Mouse (Mus musculus) retina, adult 2 months (tissue): ENCODE measurements around the gene Hdhd3.
"Not testable (repeated sequence)": the region's sequence is repeated elsewhere in the genome, so short reads cannot be mapped to it uniquely, and the experiment has no call there.

ENCODE experiments used
- DNase-seq: peaks from one replicate; pipeline ENCODE4 v3.0.0-alpha.2; 2012; ENCODE audit warnings: low read depth, low spot score

Gene Hdhd3

GRCm38 (mm10) chr4:62513998-62514506 lies 10.8 kb upstream of the Hdhd3 start:
- DNase-seq = no peak

GRCm38 (mm10) chr4:62509946-62510345 lies 6.7 kb upstream of the Hdhd3 start:
- DNase-seq = no peak

GRCm38 (mm10) chr4:62508839-62509238 lies 5.6 kb upstream of the Hdhd3 start:
- DNase-seq = no peak

- DNase-seq = no peak
These were observed 3.5 kb upstream of the Hdhd3 start for GRCm38 (mm10) chr4:62506798-62507197.

GRCm38 (mm10) chr4:62505991-62506390 lies 2.7 kb upstream of the Hdhd3 start:
- DNase-seq = no peak

DNA sequence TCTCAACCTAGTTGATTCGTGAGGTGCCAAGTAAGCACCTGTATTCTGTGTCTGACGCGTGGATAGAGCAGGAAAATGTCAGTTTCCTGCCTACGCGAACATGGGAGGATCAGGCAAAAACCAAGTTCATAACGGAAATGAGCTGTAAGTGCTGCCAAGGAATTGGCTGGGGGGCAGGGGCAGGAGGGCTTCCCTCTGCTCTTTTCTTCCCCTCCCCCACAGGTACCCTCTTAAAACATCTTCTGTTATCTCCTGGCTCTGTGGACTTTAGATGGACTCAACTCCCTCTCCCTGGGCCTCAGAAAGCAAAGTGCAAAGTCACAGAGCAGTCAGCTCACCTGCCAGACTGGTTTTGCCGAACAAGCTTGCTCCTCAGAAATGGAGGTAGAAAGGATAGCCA lies 298 bp downstream of the Hdhd3 start:
- DNase-seq = no peak

GRCm38 (mm10) chr4:62501964-62502732 lies 1.1 kb downstream of the Hdhd3 start:
- DNase-seq = peak; percentile 68

DNA sequence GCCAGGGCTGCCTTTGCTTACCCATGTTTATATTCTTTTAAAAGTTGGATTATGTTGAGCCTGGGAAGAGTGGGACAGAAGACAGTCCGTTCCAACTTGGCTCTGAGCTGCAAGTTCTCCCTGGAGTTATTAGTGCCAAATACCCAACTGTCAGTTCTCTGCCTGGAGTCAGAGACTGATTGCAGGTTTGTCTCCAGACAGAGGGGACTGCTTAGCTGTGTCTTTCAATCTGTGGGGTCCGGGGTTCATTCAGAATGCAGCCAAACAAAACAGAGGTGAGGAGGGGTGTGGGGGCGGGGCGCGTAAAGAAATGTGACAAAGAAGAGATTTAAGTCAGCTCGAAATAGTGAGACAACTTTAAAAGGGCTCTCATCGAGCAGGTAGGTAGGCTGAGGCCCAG lies 1.7 kb downstream of the Hdhd3 start:
- no peak for DNase-seq

DNA sequence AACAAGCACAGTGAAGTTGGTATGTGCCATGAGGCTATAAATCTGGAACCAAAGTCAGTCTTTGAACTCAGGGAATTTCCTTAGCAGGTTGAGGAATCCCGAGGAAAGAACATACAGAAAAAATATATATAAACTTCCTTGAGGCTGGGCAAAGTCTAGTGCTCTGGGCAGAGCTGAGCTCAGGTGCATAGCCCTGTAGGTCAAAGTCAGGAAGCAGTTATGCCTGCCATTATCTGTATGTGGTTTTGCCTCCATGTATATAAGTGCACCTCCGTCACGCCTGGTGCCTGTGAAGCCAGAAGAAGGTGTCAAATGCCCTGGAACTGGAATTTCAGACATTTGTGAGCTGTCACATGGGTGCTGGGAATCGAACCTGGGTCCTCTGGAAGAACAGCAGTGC lies 2.5 kb downstream of the Hdhd3 start:
- DNase-seq = no peak

- no peak for DNase-seq
These were observed 6.5 kb downstream of the Hdhd3 start for GRCm38 (mm10) chr4:62496815-62497214.

GRCm38 (mm10) chr4:62495946-62496345 lies 7.3 kb downstream of the Hdhd3 start:
- no peak for DNase-seq

DNA sequence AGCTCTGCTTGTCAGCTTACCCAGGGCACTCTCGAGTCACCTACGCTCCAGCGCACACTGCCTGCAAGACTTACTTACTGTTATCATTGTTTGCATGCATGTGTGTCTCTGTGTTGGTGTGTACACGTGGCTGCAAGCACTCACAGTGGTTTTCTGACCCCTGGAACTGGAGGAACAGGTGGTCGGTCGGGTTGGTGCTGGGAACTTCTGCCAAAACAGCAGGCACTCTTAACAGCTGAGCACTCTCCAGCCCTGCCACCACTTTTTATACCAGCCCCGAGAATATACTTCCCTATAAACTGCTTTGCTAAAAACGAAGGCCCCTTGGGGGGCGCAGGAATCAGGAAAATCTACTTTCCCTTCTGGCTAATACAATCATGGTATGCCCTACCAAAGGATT lies 9.0 kb downstream of the Hdhd3 start:
- no peak for DNase-seq

GRCm38 (mm10) chr4:62492682-62493081 lies 10.6 kb downstream of the Hdhd3 start:
- DNase-seq = no peak

DNA sequence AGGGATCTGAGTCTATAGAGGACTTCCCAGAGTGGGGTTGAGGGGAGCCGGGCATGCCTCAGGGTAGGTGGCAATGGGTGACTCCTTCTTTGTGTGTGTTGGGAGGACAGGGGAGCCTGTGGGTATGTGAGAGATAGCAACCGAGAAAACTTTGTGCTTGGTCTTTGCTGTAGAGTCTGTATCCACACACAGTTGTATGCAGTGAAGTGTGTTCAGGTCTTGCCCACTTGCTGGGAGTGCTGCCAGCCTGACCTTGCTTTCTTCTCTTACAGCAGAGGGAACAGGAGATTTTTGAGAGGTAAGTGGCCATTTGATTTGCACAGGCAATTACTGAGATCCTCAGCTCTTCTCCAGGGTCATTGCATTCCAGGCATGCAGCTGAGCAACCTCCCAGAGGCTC lies 15.4 kb downstream of the Hdhd3 start:
- no peak for DNase-seq

DNA sequence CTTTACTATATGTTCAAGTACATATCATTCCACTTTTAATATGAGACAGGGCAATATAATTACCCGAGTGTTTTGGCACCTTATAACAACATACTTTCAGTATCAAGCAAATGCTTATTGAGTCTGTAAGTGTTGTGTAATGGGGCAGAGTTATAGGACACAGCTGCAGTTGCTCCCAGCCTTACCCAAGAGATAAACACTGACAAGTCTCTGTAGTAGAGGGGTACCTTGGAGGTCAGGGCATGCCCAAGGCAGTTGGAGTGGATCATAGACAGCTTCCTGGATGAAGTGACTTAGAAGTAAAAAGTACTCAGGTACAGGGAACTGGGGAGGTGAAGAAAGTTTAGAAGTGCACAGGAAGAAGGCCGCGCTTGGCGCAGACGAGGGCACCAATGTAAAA lies 16.1 kb downstream of the Hdhd3 start:
- DNase-seq = no peak

GRCm38 (mm10) chr4:62486162-62486696 lies 17.0 kb downstream of the Hdhd3 start:
- DNase-seq = no peak

DNA sequence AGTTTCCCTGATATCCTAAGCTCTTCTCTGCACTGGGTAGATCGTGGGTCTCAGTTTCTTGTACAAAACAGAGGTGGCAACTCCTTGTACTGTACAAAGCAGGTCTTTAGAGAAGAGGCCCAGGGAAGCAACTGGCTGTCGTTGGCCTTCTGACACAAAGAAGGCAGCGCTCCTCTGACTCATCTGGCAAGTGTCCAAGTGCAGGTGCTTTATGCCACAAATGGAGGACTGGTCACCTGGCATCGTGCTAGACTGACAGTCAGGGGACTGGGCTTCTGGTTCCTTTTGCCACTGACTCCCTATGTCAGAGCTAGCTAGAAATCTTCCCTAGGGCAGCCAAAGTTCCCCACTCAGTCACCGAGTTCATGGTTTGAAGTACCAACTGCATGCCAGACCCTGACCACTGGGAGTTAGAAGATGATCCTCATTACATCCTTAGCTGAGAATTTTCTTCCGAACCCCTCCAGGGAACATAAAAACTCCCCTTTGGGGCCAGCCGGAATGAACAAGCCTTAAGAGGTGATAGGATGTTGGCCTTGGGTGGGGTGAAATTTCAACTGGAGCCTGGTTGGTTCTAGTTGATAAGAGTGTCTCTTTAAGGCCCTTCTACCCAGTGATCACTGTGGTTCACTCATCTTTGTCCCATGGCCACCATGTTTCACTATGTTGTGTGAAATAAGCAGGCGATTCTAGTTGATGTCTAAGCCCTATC lies 17.7 kb downstream of the Hdhd3 start:
- no peak for DNase-seq

DNA sequence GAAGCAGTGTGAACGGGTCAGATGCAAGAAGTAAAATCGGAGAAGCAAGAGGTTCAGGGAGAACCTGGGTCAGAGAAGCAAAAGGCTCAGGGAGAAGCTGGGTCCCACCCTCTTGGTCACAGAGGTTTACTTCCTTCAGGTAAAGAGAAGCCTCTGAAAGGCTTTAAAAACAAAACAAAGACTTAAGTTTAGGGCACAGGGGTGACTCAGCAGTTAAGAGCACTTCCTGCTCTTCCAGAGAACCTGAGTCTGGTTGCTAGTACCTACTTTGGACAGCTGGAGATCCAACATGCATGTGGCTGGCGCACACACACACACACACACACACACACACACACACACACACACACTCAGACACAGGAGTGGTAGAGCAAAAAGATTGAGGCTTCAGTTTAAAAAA lies 18.3 kb downstream of the Hdhd3 start:
- DNase-seq = no peak

DNA sequence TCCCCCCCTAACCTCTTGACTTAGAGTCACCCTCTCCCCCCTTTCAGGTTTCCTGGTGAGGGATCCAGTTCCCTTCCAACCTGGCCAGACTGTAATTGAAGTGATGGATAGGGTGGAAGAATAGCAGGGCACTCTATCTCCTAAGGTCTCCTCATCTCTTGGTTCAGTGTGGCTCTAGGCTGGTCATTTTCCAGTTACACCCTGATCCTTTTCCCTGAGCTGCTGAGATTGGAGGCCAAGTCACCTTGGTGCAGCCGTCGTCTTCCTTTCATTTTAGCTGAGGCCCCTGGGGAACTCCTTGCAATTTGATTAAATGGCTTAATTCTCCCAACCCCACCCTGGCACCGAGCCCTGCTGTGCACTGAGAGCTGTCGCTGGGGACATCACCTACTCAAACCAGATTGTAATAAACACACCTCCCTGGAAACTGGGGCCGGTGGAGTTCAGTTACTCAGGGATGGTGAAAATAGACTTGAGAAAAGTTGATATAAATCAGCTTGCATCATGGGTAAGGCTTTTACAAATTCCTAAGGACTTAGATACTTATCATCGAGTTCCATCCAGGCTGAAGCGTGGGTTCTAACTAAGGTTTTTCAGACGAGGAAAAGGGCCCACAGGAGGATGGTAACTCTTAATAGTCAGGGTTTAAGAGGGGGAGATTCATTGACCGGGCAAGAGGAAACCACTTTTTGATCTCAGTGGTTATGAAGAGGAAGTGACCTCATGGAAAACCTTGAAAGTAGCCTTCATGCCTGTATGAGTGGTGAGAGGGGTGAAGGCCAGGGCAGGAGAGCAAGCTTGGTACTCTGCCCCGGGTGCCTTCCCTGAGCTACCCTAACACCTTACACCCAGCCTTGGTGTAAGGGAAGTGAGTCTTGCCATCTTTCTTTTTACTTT lies 22.3 kb downstream of the Hdhd3 start:
- DNase-seq = no peak

DNA sequence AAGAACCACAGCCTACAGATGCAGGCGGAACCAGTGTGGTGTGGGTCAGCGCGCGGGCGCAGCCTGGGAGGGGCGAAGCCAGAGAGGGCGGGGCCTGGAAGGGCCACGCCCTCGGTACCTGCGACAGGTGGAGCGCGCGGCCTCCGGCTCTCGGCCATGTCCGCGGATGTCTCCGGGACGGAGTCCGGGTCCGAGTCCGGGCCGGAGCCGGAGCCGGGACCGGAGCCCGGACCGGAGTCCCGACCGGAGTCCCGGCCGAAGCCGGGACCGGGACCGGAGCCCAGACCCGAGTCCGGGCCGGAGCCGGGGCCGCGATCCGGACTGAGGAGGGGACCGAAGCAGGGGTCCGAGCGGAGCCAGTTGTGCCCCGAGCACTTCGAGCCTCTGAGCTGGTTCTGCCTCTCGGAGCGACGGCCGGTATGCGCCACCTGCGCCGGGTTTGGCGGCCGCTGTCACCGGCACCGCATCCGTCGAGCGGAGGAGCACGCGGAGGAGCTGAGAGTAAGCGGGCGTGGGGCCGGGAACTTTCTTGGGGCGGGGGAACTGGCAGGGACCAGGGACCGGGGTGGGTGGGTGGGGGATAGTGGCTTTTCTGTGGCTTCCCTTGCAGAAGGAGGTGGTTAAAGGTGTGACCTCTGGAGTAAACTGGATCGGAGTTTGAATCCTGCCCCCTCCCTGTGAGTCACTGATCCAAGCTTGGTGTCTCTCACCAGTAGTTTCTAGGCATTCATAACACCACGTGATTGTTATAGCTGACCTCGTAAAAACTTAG lies 23.1 kb downstream of the Hdhd3 start, which contains the start of gene Bspry:
Bspry (plus strand) TSS at position 117 of the 772 bp plus-strand sequence.
- DNase-seq = no peak

DNA sequence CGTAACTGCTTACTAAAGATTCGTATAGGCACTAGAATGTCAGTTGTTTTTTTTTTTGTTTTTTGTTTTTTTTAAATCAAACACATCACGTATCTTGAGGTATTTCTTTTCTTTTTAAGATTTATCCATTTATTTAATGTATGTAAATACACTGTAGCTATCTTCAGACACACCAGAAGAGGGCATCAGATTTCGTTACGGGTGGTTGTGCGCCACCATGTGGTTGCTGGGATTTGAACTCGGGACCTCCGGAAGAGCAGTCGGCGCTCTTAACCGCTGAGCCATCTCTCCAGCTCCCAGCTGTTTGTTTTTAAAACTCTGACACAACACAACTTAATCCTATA lies 23.7 kb downstream of the Hdhd3 start:
- DNase-seq = not testable (repeated sequence)
